Mouse (Mus musculus): Measurements from ENCODE around the gene Fam168a. TPM values are rescaled to one million over a fixed set of nuclear protein-coding genes. Genes with fewer than 3 reads are reported as not detected.

The Fam168a gene
- 10 to 100 TPM; 48.1 to 52.5 TPM for total RNA-seq (2023)

GRCm38 (mm10) chr7:100706143-100706841, at the start of gene Fam168a:
Gene Fam168a, plus strand, starts transcription at chr7:100706635.

GRCm38 (mm10) chr7:100662231-100662630, 44.2 kb upstream of the Fam168a start, which contains the start of gene Plekhb1:
Gene Plekhb1, minus strand, starts transcription at chr7:100662414.

DNA sequence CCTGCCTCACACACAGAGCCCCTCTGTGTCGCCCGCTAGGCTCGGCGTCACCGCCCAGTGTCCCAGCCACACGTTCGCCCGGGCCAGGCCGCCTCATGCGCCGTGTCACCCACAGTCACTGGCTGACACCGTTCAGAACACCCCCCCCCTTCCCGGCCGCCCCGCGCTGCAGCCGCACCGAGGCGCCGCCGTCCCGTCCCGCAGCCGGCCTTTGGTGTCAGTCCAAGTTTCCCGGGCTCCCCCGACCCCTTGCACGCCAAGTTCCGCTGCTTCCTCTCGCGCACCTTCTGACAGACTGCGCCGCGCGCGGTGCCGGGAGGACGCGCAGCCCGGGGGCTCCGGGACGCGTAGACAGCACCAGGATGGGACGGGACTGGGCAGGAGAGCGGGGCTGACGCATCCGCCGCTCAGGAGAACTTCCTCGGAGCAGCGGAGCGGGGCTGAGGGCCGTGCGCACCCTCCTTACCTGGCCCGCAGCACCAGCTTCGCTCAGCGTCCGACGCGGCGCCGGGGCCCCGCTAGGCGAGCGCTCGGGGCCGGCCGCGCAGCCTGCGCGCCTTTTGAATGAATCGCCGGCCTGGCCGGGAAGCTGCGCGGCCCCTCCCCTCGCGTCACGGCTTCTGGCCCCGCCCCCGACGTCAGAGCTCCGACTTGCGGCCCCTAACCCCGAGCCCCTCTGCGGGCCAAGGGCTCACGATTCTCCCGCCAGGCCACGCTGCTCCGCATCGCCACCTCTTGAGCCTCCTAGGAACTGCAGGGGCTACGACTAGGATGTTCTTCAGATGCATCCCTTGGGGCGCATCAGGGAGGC, 156.6 kb downstream of the Fam168a start, which contains the start of gene Relt:
TSS of gene Relt (minus strand) at position 619 of the 811 bp plus-strand sequence.

Other genes starting within 250 kb of the Fam168a start
- gene Ucp3, start 233.6 kb upstream of the Fam168a start, total RNA-seq (2023), result 1 to 10 TPM in 1 of 2 experiments, under 1 TPM in 1; 0.62 to 1.3 TPM
- 100 to 1,000 TPM; 851 to 894 TPM for gene Ucp2, start 213.3 kb upstream of the Fam168a start, total RNA-seq (2023)
- not detected for gene Dnajb13, start 191.7 kb upstream of the Fam168a start, total RNA-seq (2023)
- 1 to 10 TPM; 8.3 to 10.0 TPM for gene Coa4, start 169.6 kb upstream of the Fam168a start, total RNA-seq (2023)
- 10 to 100 TPM; 46.1 to 57.2 TPM for gene Rab6a, start 99.2 kb upstream of the Fam168a start, total RNA-seq (2023)
- 10 to 100 TPM; 20.9 to 28.4 TPM for gene Mrpl48, start 98.3 kb upstream of the Fam168a start, total RNA-seq (2023)
- not detected for gene Plekhb1, start 44.2 kb upstream of the Fam168a start, total RNA-seq (2023)
- 10 to 100 TPM; 30.5 to 36.7 TPM for gene Relt, start 156.8 kb downstream of the Fam168a start, total RNA-seq (2023)
- gene Arhgef17, start 225.5 kb downstream of the Fam168a start, total RNA-seq (2023), result under 1 TPM in 1 of 2 experiments, not detected in 1; 0.32 TPM

Data from B cell, adult 67 days (primary cell).